Mouse (Mus musculus): ENCODE measurements around the gene Mllt6.

Mllt6 gene

DNA sequence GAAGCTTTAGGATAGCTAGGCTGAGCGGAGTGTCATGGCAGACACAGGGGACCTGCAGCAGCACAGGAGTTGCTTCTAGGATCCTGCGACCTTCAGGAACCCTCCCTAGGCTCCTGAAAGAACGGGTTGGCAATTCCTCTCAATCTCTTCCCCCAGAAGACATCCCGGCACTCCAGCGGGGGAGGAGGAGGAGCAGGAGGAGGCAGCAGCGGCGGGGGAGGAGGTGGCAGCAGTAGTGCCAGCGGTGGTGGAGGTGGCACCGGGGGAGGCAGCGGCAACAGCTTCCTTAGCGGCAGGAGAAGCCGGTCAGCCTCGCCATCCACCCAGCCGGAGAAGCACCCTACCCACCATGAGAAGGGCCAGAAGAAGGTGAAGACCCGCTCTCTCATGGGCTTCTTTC is 6.1 kb downstream of the Mllt6 start:
- DNase-seq (ENCODE audit: low spot score) = no peak

DNA sequence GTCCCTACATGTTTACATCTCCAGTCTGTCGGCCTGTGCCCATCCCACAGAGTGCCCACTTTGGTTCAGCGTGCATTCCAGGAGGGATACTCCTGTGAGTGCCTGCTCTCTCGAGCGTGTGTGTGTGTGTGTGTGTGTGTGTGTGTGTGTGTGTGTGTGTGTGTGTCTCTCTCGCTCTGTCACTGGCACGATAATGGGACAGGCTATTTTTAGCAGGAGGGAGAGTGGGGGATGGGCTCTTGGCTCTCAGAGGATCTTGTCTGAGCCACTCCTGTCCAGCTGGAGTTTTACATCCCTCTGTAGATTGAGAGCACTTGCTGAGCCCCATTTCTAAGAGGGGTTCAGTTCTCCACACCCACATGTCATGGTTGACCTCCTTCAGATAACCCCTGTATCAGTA is 6.6 kb downstream of the Mllt6 start:
- DNase-seq (ENCODE audit: low spot score) = no peak

DNA sequence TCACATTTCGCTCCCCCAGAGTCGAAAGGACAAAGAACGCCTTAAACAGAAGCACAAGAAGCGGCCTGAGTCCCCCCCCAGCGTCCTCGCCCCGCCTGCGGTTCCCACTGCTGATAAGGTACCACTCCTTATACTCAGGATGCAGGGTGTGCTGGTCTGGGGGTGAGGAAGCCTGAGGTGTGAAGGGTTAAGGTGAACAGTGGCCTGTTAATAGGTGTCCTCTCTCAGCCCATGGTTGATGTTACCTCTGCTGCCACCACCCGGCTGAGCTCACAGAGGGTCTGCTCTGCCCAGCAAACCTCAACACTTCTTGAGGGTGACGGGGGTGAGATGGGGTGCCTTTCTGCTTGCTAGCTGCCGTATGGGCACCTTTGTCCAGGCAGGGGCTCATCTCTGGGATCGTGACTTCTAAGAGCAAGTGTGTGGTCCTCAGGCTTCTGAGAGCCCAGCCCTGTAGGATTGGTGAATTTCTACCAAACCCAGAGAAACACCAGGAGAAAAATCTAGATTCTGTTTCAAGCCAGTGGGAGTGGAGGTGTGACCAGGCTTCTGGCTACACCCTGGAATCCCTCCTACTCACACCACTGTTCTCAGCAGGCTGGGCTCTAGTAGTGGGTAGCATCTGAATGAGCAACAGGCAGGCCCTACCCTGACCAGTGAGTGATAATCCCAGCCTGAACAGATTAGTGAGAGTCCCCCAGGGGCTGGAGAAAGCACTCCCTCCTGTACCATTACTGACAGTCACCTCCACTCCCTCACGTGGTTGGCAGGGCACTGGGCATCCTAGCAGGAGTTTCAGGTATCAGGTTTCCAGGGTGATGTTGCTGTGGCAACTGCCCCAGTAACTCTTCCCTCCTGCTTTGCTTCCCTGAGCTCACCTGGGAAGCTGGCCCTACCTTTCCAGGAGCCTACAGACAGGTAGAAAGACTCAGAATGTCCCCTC is 7.3 kb downstream of the Mllt6 start:
- DNase-seq (ENCODE audit: low spot score) = no peak

DNA sequence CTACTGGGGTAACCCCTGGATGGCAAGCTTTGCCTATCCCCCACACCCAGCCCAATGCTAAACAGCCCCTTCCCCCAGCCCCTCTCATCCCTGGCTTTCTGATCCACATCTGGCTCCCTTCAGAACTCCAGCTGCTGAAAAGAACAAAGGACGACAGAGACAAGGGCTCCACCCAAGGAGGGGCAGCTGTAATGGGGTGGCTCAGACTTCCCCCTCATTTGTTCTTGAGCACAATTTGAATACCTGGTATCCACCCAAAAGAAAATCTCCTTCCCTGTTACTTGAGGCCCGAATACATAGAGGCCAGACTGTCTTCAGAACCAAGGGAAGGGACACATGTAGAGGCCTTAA is 7.9 kb downstream of the Mllt6 start:
- DNase-seq (ENCODE audit: low spot score) = no peak

DNA sequence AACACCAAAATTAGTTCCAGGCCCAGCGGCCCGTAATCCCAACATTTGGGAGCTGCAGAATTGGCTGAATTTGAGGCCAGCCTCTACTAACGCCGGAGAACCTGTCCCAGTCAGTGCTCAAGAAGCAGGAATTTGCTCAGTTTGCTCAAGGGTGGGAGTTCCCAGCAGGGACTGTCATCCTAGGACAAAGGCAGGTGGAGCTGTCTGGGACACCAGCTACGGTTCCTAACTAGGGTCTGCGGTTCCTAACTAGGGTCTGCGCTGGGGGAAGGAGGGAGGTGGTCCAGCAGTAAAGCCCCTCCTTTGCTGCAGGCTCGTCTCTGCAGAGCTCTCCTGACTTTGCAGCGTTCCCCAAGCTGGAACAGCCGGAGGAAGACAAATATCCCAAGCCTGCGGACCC is 9.9 kb downstream of the Mllt6 start:
- no peak for DNase-seq (ENCODE audit: low spot score)

- DNase-seq (ENCODE audit: low spot score) = no peak
These were observed 13.0 kb downstream of the Mllt6 start for GRCm38 (mm10) chr11:97676050-97676754.

DNA sequence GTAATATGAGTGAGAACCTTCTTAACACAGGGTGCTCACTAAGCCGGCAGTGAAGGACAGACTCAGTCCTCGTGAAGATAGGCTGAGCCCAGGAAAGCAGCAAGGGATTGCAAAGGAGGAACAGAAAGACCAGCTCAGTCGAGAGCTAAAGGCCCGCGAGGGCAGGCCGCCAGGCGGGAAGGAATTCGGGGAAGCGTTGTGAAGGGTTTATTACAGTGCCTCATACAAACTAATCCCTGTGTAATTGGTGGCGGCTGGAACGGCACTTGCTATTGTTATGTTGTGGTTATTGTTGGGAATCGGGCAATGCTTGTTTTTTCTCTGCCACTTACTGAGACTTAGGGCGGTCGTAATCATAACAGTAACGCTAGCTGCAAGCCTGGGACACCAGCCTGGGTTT is 14.2 kb downstream of the Mllt6 start:
- no peak for DNase-seq (ENCODE audit: low spot score)

GRCm38 (mm10) chr11:97677842-97678241 is 14.6 kb downstream of the Mllt6 start:
- DNase-seq (ENCODE audit: low spot score) = no peak

- no peak for DNase-seq (ENCODE audit: low spot score)
These were observed 15.1 kb downstream of the Mllt6 start for GRCm38 (mm10) chr11:97678301-97678700.

DNA sequence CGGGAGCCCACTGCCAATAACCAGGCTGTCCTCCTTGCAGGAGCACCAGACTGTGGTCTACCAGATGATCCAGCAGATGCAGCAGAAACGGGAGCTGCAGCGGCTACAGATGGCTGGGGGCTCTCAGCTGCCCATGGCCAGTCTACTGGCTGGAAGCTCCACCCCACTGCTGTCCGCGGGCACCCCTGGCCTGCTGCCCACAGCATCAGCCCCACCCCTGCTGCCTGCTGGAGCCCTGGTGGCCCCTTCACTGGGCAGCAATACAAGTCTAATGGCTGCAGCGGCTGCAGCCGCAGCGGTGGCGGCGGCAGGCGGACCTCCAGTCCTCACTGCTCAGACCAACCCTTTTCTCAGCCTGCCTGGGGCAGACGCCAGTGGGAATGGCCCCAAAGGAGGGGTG is 17.2 kb downstream of the Mllt6 start:
- DNase-seq (ENCODE audit: low spot score) = no peak

GRCm38 (mm10) chr11:97682504-97683055 is 19.4 kb downstream of the Mllt6 start:
- no peak for DNase-seq (ENCODE audit: low spot score)

DNA sequence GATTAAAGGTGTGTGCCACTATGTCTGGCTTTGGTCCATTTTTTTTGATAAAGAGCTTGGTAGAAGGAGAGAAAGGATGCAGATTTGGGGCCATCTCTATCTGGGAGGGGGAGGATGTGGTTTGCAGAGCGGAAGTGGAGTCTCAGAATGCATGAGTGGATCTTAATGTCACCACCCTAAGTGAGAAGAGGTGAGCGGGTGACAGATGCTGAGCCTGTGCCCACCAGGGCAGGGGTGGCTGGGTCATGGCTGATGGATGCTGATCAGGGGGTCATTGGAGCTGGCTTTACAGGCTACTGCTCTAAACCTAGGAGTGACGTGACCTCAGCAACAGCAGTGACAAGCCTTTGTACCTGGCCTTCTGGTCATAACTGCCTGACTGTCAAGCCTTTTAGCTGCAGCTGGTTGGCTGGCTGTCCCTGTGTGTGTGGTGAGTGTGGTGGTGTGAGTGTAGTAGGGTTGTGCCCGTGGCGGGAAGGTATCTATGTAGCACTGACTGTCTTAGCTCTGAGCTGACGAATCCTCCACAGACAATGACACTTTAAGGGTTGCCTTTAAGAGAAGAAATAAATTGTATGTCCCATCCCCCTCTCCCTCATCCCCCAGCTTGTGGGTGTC is 21.0 kb downstream of the Mllt6 start:
- DNase-seq (ENCODE audit: low spot score) = no peak

DNA sequence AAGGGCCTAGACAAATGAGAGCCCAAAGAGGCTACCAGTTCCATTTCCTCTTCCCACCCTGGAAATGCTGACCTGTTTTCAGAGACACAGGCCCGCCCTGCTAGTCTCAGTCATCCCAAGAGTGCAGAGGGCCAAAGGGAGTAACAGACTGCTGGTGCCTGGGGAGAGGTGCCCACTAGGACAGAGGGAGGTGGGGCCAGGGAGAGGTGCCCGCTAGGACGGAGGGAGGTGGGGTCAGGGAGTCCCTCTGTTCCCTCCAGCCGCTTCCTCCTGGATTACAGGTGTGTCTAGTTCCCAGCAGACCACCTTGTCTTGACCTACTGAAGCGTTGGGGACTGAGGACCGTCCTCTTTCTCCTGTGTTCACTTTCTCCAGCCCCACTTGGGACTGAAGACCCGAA is 21.6 kb downstream of the Mllt6 start:
- DNase-seq (ENCODE audit: low spot score) = no peak

DNA sequence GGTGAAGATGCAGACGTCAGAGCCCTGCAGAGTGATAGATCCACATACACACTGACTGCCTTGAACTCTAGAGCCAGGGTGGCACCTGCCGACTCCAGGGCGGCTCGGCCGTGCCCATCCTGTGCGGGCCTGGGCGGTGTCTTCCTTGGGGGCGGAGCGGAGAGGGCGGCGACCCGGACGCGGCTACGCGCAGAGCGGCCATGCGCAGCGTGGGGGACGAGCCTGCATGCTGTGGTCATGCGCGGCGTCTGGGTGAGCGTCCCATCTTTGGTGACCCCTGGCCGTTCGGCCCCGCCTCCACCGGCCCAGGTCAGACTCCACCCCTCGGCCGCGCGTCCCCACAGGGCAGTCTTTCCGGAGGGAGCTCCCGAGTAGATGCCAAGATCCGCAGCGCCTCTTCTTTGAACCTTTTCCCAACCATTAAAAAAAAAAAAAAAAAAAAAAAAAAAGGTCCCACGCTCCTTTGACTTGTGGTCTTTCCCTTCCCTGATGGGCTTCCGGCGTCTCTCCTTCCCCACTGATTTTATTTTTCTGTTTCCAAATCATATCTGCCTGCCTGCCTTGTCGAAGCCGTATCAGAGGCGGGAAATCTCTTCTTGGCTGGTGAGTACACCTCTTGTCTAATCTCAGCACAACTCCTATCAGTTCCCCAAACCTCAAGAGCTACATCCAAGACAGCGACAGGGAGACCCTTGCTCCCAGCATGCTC is 22.6 kb downstream of the Mllt6 start, which contains the start of gene Cisd3:
Cisd3 (plus strand) TSS at position 214 of the 709 bp plus-strand sequence.
- DNase-seq (ENCODE audit: low spot score) = peak; percentile 94

DNA sequence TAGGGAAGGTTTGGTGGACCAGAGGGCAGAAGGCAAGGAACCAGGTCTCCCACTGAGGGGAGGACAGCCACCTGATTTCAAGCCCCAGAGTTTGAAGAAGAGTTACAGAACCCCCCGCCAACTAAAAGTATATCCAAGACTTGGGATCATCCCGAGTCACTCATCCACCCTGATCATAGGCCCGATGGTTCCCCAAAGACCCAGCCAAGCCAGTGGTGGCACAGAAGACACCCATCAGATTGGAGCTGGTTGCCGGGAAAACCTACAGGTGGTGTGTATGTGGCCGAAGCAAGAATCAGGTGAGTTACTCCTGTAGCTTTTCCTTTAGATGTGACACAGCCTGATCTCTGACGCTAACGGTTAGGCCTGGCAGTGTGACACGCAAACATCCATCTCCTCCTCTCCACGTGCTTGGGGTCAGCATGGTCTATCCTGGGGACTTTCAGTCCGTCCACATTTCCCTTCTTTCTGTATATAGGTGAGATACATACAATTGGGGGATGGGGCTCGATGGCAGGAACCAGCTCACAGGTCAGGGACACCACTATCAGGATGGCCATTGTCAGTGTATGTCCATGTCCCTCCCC is 23.2 kb downstream of the Mllt6 start:
- DNase-seq (ENCODE audit: low spot score) = no peak

- no peak for DNase-seq (ENCODE audit: low spot score)
These were observed 23.8 kb downstream of the Mllt6 start for GRCm38 (mm10) chr11:97687061-97687460.

- DNase-seq (ENCODE audit: low spot score) = no peak
These were observed 26.6 kb downstream of the Mllt6 start for GRCm38 (mm10) chr11:97689861-97690260.

- no peak for DNase-seq (ENCODE audit: low spot score)
These were observed 31.2 kb downstream of the Mllt6 start for GRCm38 (mm10) chr11:97694435-97694834.

DNA sequence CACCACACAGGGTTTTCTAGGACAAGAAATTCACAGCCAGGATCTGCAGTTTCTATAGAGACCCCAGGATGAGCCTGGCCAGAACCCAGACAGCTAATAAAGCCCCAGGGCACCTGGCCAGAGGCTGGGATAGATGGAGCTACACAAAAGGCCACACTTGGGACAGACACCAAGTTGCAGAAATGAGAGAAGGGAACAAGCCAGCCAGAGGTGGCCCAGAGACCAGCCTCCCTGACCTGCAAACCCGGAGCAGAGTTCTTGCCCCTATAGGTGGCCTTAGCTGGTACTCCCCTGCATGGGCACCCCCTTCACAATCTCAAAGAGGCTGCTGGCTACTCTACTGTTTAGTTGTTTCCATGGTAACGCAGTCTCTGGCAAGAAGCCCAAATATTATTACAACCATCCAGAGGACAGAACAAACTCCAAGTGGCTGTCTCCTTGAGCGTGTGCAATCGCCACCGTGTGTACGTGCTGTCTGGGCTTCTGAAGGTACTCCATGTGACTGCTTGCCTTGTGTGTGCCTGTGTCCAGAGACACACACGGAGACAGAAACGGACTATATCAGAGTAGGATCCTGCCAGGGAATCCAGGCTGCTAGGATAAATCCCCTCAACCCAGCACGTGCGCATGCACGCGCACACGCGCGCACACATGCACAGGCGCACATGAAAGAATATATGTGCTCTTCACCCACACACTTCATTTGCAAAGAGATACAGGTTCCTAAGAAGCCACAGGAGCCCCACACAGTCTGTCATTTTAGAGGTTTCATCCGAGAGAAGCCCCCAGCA is 31.9 kb downstream of the Mllt6 start:
- no peak for DNase-seq (ENCODE audit: low spot score)

DNA sequence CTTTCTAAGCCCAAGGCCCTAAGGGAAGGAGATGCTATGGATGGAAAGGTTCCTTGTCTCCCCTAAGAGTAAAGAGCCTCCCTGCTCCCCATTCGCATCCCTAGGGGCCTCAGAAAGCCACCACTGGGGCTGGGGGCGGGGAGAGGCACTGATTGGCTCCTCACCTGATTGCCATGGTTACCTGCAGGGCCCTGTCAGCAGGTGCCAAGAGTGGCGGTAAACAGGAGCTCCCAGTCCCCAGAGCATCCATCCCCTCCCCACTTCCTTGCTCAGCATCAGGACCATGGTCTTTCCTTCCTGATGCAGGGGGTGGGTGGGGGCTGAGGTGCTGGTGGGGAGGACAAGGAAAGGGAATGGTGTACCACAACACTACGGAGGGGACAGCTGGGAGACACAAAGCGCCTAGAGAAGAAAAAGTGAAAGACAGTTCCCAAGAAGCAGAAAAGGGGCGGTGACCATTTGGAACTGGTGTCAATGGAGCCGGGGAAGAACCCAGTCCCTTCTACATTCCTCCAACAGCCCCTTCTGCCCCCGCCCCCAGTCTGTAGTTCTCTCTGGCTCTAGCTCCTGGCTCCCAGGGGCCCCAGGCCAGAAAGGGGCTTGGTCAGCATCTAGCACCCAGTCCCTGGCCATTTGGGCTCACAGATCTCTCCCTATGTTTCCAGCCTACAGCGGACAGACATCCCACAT is 32.6 kb downstream of the Mllt6 start:
- DNase-seq (ENCODE audit: low spot score) = no peak
